Mouse (Mus musculus) heart, adult 2 months (tissue): ENCODE results near the gene Sema5a. TPM values are rescaled to one million over a fixed set of nuclear protein-coding genes. Genes with fewer than 3 reads are reported as not detected.

Source experiments
- DNase-seq, 2 experiments: peaks; one replicate each; pipeline ENCODE4 v3.0.0; 2021
- H3K27ac ChIP-seq: fragments of 200-600 bp; 2 replicates; pipeline ENCODE4 v1.8.1; 2022
- H3K27me3 ChIP-seq: fragments of 200-500 bp; 2 replicates; pipeline ENCODE4 v1.6.1; 2012; ENCODE audit warnings: mild to moderate bottlenecking, low read length, inconsistent platforms, mixed read lengths; ENCODE audit not compliant: control insufficient read depth, insufficient read depth
- H3K36me3 ChIP-seq: fragments of 200-500 bp; 2 replicates; pipeline ENCODE4 v1.6.1; 2012; ENCODE audit warnings: low read length, inconsistent platforms; ENCODE audit not compliant: control insufficient read depth, insufficient read depth
- H3K4me1 ChIP-seq: fragments of 200-500 bp; 2 replicates; pipeline ENCODE4 v1.6.1; 2011; ENCODE audit warnings: low read length; ENCODE audit not compliant: control insufficient read depth, insufficient read depth
- H3K4me3 ChIP-seq: fragments of 200-600 bp; 2 replicates; pipeline ENCODE4 v1.8.1; 2022
- H3K79me2 ChIP-seq: fragments of 200-500 bp; replicated peaks from 2 replicates; pipeline ENCODE4 v1.6.1; 2012; ENCODE audit warnings: mild to moderate bottlenecking, inconsistent platforms, low read length, moderate library complexity, mixed read lengths; ENCODE audit not compliant: control insufficient read depth, insufficient read depth
- H3K9ac ChIP-seq: fragments of 200-500 bp; 2 replicates; pipeline ENCODE4 v1.6.1; 2012; ENCODE audit warnings: low read depth, mild to moderate bottlenecking, control low read depth, inconsistent platforms, low read length, mixed read lengths
- CTCF ChIP-seq: fragments of 200-600 bp; IDR thresholded peaks from 2 replicates; pipeline ENCODE4 v1.8.1; 2022; ENCODE audit warnings: antibody characterized with exemption, mild to moderate bottlenecking, moderate library complexity
- EP300 ChIP-seq: fragments of 200-500 bp; IDR thresholded peaks from 2 replicates; pipeline ENCODE4 v1.6.1; 2011; ENCODE audit warnings: low read depth, low read length, control low read depth; ENCODE audit not compliant: insufficient read depth
- POLR2A ChIP-seq: fragments of 200-500 bp; IDR thresholded peaks from 2 replicates; pipeline ENCODE4 v1.6.1; 2011; ENCODE audit warnings: mild to moderate bottlenecking, low read depth, low read length, control low read depth; ENCODE audit not compliant: insufficient read depth
- WGBS: fragments of 180-500 bp; shearing (Covaris S2); methylation state at CpG from one replicate; pipeline ENCODE4 v1.1.7; 2018; 5-methylcytosine and 5-hydroxymethylcytosine counted together
- intact Hi-C: fragments of 180-260 bp; cut with DNase I; formaldehyde crosslinking; loops from one replicate; pipeline ENCODE4 v1.15.1; 2025
- polyA plus RNA-seq: library from polyadenylated mRNA; depleted of rRNA; stranded (reverse); fragments of >200 nt; gene quantifications from 2 replicates; pipeline ENCODE4 v1.2.3, GENCODE M21; 2012
- total RNA-seq, 2 experiments: library from RNA; stranded (reverse); gene quantifications; 2 replicates each; pipeline ENCODE4 v1.2.3; 2021

The Sema5a gene
- total and polyA plus RNA-seq, 3 experiments, result 1.8 to 10.6 (median 7.9) TPM

DNA sequence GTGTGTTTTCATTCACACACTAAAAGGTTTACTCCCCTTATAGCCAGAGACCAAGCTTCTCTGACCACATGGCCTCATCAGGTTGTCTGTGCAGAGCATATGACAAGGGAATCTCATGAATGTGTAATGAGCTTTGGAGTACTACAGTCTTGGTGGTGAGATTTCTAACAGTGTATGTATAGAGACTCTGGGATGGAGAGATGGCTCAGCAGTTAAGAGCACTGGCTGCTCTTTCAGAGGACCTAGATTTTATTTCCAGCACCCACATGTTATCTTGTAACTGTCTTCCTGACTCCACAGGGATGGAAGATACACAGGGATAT is 189.2 kb downstream of the Sema5a start:
- H3K27me3 ChIP-seq, result no peaks in the 10 kb centered on the region
- TF ChIP-seq EP300 (no peak), POLR2A (no peak), CTCF (no peak)
- intact Hi-C loops, result no loop called here
- no peak overlapping the region for H3K4me3 ChIP-seq
- no peak overlapping the region for H3K9ac ChIP-seq
- no peaks in the 10 kb centered on the region for H3K79me2 ChIP-seq
- no peaks in the 10 kb centered on the region for H3K36me3 ChIP-seq
- no peak overlapping the region for H3K27ac ChIP-seq
- DNase-seq, result no peak
- H3K4me1 ChIP-seq, result peaks cover 1% of the 10 kb centered on the region; the same call in 1 of the 2 replicates

GRCm38 (mm10) chr15:32434274-32434673 is 189.7 kb downstream of the Sema5a start:
- Histone ChIP-seq H3K79me2 (no peaks in the 10 kb centered on the region), H3K27ac (no peak overlapping the region), H3K4me1 (peaks cover 1% of the 10 kb centered on the region; the same call in 1 of the 2 replicates), H3K36me3 (no peaks in the 10 kb centered on the region), H3K4me3 (no peak overlapping the region), H3K9ac (no peak overlapping the region), H3K27me3 (no peaks in the 10 kb centered on the region)
- TF ChIP-seq EP300 (no peak), POLR2A (no peak), CTCF (no peak)
- intact Hi-C loops, result no loop called here
- DNase-seq, result no peak

DNA sequence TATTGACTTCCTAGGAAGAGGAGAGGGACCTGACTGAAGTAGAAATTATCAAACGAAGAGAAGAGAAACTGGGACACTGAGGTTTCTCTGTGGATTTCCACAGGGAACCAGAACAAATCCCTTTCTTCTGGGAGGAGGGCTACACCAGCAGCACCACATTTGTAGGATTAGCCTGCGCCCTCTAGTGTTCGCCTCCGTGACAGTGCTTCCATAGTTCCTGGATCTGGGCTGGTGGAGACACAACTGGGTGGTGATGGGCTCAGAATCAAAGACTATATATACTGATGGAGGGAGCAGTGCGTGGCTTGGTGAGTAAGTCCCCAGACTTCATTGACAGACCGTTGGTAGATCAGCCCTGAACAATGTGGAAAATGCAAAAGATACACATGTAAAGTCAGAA is 193.0 kb downstream of the Sema5a start:
- Histone ChIP-seq H3K4me1 (peaks cover 1% of the 10 kb centered on the region; the same call in 1 of the 2 replicates), H3K79me2 (no peaks in the 10 kb centered on the region), H3K27me3 (no peaks in the 10 kb centered on the region), H3K36me3 (no peaks in the 10 kb centered on the region), H3K27ac (no peak overlapping the region), H3K9ac (no peak overlapping the region), H3K4me3 (no peak overlapping the region)
- peak; percentile 66 to 77 for DNase-seq
- 16% methylated on average over 6 of the region's 6 CpGs for WGBS
- TF ChIP-seq CTCF, result peak; percentile 82
- TF ChIP-seq EP300, result no peak
- TF ChIP-seq POLR2A, result no peak
- intact Hi-C loops, result loop anchor here (1.0 to 5.0 kb wide), 3 partner anchors 130 to 425 kb away; no protein-coding TSS in a partner anchor

DNA sequence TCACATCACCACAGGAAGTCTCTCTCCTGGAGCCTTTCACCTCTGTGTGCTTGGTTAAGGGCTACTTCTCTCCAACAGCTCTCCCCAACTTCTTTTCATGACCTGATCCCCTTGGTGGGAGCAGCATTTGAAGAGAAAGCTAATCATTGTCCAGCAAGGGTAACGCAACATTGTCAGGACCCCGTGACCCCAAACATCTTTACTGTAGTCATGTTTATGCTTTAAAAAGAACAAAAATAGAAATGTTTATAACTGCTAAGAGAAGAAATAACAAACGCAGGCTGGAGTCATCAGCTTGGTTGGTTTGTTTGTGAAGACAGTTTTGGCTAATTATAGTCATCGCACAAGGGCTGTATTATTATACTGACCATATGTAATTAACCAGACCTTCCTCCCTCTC is 198.1 kb downstream of the Sema5a start:
- DNase-seq, result no peak

DNA sequence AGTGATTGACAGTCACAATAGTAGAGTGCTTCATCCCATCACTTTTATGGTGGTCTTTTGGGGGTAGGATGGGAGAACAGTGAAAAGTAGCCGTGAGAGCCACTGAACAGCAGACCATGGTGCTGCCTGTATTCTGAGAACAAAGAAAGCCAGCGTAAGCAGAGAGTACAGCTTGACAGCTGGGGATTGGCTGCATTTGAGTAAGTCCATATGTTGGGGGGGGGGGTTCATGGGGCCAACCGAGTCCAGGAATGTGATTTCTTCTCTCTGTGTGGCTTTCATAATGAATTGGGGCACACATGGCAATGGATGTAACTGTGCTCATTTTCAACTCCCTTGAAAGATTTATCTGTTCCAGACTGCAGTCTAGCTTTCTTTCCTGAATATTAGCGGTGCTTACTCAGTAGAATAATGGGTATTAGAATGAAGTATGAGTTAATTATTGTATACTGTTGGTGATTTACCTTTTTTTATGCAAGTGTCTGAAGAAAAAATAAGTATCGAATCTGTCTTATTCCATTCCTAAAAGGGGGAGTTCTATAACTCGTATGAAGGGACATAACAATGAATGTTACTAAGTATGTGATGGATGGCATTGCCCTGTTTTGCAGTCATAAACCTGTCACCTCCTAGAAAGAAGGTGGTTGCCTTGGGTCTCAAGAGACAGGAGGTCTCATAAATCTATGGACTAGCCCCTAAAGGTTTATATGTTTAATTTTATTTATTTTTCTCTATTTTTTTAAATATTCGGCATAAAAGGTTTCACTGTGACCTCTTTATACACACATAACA is 203.1 kb downstream of the Sema5a start:
- WGBS, result 85% methylated on average over 7 of the region's 7 CpGs

More for the DNA sequence above, 198.1 kb downstream of the Sema5a start:
- no peaks in the 10 kb centered on the region for H3K79me2 ChIP-seq
- no peak for TF ChIP-seq POLR2A
- no peak for TF ChIP-seq EP300
- TF ChIP-seq CTCF, result no peak
- no peak overlapping the region for H3K4me3 ChIP-seq
- no peak overlapping the region for H3K9ac ChIP-seq
- H3K27me3 ChIP-seq, result no peaks in the 10 kb centered on the region
- no peaks in the 10 kb centered on the region for H3K4me1 ChIP-seq
- H3K27ac ChIP-seq, result no peak overlapping the region
- intact Hi-C loops, result no loop called here
- H3K36me3 ChIP-seq, result no peaks in the 10 kb centered on the region
- 80% methylated on average over 4 of the region's 4 CpGs for WGBS

GRCm38 (mm10) chr15:32459046-32459445 is 214.4 kb downstream of the Sema5a start:
- no peak for DNase-seq
- no peaks in the 10 kb centered on the region for H3K79me2 ChIP-seq
- TF ChIP-seq CTCF, result no peak
- TF ChIP-seq EP300, result no peak
- no peak for TF ChIP-seq POLR2A
- no peak overlapping the region for H3K9ac ChIP-seq
- intact Hi-C loops, result no loop called here
- no peak overlapping the region for H3K4me3 ChIP-seq
- 48% methylated on average over 2 of the region's 2 CpGs for WGBS
- H3K36me3 ChIP-seq, result no peaks in the 10 kb centered on the region
- no peaks in the 10 kb centered on the region for H3K4me1 ChIP-seq
- no peak overlapping the region for H3K27ac ChIP-seq
- H3K27me3 ChIP-seq, result no peaks in the 10 kb centered on the region

More for the DNA sequence above, 203.1 kb downstream of the Sema5a start:
- Histone ChIP-seq H3K9ac (no peak overlapping the region), H3K27me3 (no peaks in the 10 kb centered on the region), H3K4me1 (no peaks in the 10 kb centered on the region), H3K79me2 (no peaks in the 10 kb centered on the region), H3K4me3 (no peak overlapping the region), H3K27ac (no peak overlapping the region), H3K36me3 (no peaks in the 10 kb centered on the region)
- DNase-seq, result no peak
- intact Hi-C loops, result no loop called here
- TF ChIP-seq POLR2A (no peak), CTCF (no peak)
